Mouse (Mus musculus): ENCODE measurements at regions not wholly inside any gene's neighbourhood (a gene's known extent, or its start where the extent isn't known, plus 50 kb on each side); places are given as distances from the start of the nearest gene placed in this dataset.

GRCm38 (mm10) chr4:12620059-12620755 is 448.4 kb upstream of the Fam92a start:
- no peaks in the 10 kb centered on the region for H3K9me3 ChIP-seq (replicated peaks)
- ATAC-seq (ENCODE audit: low read depth) (no peak), DNase-seq (no peak)
- WGBS (ENCODE audit: insufficient replicate concordance): 36% methylated on average over 4 of the region's 4 CpGs
- H3K9ac ChIP-seq: no peak overlapping the region
- no peak overlapping the region for H3K27ac ChIP-seq
- peaks cover 4% of the 10 kb centered on the region; the same call in 1 of the 2 replicates for H3K4me1 ChIP-seq (replicated peaks)
- H3K4me3 ChIP-seq (replicated peaks): no peak overlapping the region
- H3K4me2 ChIP-seq: no peak overlapping the region
- no peaks in the 10 kb centered on the region for H3K27me3 ChIP-seq
- H3K36me3 ChIP-seq: no peaks in the 10 kb centered on the region

GRCm38 (mm10) chr4:12616665-12617064 is 444.9 kb upstream of the Fam92a start:
- Histone ChIP-seq H3K4me1 (replicated peaks) (no peaks in the 10 kb centered on the region), H3K9ac (no peak overlapping the region), H3K27me3 (no peaks in the 10 kb centered on the region), H3K4me2 (no peak overlapping the region), H3K27ac (no peak overlapping the region), H3K4me3 (replicated peaks) (no peak overlapping the region), H3K36me3 (no peaks in the 10 kb centered on the region), H3K9me3 (replicated peaks) (no peaks in the 10 kb centered on the region)
- WGBS (ENCODE audit: insufficient replicate concordance): 49% methylated on average over 5 of the region's 5 CpGs
- DNase-seq: no peak
- no peak for ATAC-seq (ENCODE audit: low read depth)

GRCm38 (mm10) chr4:12611511-12611910 is 439.7 kb upstream of the Fam92a start:
- Histone ChIP-seq H3K9ac (no peak overlapping the region), H3K27me3 (no peaks in the 10 kb centered on the region), H3K4me2 (no peak overlapping the region), H3K4me1 (replicated peaks) (no peaks in the 10 kb centered on the region), H3K27ac (no peak overlapping the region), H3K4me3 (replicated peaks) (no peak overlapping the region), H3K9me3 (replicated peaks) (no peaks in the 10 kb centered on the region), H3K36me3 (no peaks in the 10 kb centered on the region)
- ATAC-seq (ENCODE audit: low read depth): no peak
- WGBS (ENCODE audit: insufficient replicate concordance): 59% methylated on average over 5 of the region's 5 CpGs
- DNase-seq: no peak

DNA sequence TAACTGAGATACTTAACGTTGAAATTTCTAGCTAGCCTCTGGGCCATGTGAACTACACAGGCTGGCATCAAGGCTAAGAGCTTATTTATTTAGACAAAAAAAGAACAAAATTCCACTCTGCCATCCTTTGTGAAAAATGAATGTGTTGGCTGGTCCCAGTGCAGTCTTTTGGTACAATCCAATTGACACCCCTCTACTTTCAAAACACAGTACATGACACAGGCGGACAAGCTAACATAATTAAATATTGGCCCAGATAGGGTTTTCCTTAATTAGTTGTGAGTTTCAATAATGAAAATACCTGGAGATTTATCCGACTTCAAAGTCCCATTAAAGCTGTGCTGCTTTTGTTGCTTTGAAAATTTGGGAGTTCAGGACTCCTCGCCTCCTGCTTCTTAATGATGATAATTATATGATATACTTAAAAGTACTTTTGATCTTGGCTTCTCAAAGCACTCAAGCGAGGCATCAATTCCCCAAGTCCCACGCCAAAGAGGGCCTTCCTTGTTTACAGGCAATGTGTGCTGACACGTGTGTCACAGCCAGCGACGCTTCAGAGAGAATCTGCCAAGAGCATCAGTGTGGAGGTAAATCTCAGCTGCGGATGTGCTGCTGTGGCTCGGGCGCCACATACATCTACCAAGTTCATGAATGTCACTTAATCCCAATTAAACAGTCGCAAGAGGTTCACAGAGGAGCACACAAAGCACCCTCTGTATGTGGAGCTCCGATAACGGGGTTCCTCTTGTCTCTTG is 429.5 kb upstream of the Fam92a start:
- WGBS (ENCODE audit: insufficient replicate concordance): 70% methylated on average over 15 of the region's 15 CpGs
- DNase-seq: no peak
- Histone ChIP-seq H3K9ac (no peak overlapping the region), H3K4me1 (replicated peaks) (no peaks in the 10 kb centered on the region), H3K27me3 (no peaks in the 10 kb centered on the region), H3K4me2 (no peak overlapping the region), H3K9me3 (replicated peaks) (no peaks in the 10 kb centered on the region), H3K27ac (no peak overlapping the region), H3K36me3 (no peaks in the 10 kb centered on the region), H3K4me3 (replicated peaks) (no peak overlapping the region)
- ATAC-seq (ENCODE audit: low read depth): no peak

DNA sequence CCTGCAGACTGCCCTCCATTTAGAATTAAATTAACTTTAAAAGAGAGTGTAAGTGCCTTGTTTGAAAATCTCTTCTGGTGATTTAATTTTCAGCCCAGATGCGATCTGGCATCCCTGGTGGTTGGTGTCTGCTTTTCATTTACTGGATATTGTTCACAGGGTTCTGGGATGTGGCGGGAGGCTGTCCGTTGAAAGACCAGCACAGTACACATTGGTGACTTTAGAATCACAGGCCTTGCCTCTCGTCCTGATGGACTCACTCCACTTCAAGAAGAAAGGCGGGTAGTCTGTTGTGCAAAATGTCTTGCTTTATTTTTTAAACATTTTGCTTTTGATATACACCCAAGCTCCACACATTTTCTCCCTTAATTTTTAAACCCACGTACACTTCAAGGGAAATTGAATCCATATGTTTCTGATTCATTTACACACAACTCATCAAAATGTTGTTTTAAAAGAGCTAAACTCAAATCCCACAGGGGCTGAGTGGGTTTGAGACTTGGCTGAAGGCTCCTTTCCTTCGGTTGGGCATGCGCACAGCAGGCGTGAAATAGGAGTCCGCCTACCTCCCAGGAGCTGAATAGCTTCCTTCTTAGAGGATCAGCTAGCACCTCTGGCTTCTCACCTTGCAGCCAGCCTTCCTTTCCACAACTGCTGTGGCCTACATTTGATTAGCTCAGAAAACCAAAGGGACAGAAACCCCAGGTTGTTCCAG is 424.1 kb upstream of the Fam92a start:
- Histone ChIP-seq H3K4me3 (replicated peaks) (no peak overlapping the region), H3K4me2 (no peak overlapping the region), H3K9me3 (replicated peaks) (no peaks in the 10 kb centered on the region), H3K4me1 (replicated peaks) (no peaks in the 10 kb centered on the region), H3K9ac (no peak overlapping the region), H3K27ac (no peak overlapping the region; the same call in 1 of the 2 replicates), H3K36me3 (no peaks in the 10 kb centered on the region), H3K27me3 (no peaks in the 10 kb centered on the region)
- DNase-seq (no peak), ATAC-seq (ENCODE audit: low read depth) (no peak)
- 74% methylated on average over 10 of the region's 10 CpGs for WGBS (ENCODE audit: insufficient replicate concordance)

DNA sequence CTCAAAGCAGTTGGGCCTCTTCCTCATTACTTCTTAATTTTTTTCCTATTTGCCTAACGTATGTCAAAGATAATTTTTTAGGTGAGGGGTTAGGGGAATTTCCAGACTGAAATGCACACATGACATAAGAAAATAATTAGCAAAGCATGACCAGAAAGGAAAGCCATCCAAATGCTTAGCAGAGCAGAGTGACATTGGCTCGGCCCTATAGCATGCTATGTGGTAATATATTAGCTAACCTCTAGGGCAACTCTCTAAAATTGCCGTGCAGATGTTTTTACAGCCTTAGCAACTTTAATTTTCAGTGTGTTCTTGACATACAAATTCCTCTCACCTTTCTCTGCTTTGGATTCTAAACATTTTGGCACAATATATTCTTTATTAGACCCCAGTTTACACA is 421.2 kb upstream of the Fam92a start:
- H3K27ac ChIP-seq: no peak overlapping the region
- H3K4me2 ChIP-seq: no peak overlapping the region
- ATAC-seq (ENCODE audit: low read depth): no peak
- no peak overlapping the region for H3K9ac ChIP-seq
- no peaks in the 10 kb centered on the region for H3K36me3 ChIP-seq
- H3K4me3 ChIP-seq (replicated peaks): no peak overlapping the region
- DNase-seq: no peak
- no peaks in the 10 kb centered on the region for H3K27me3 ChIP-seq
- no peaks in the 10 kb centered on the region for H3K4me1 ChIP-seq (replicated peaks)
- 63% methylated on average over 3 of the region's 3 CpGs for WGBS (ENCODE audit: insufficient replicate concordance)
- H3K9me3 ChIP-seq (replicated peaks): no peaks in the 10 kb centered on the region

GRCm38 (mm10) chr4:12578102-12578501 is 406.3 kb upstream of the Fam92a start:
- no peak overlapping the region for H3K27ac ChIP-seq
- no peak overlapping the region for H3K4me3 ChIP-seq (replicated peaks)
- no peaks in the 10 kb centered on the region for H3K9me3 ChIP-seq (replicated peaks)
- no peak overlapping the region for H3K4me2 ChIP-seq
- H3K4me1 ChIP-seq (replicated peaks): no peaks in the 10 kb centered on the region
- no peak overlapping the region for H3K9ac ChIP-seq
- no peak for ATAC-seq (ENCODE audit: low read depth)
- no peaks in the 10 kb centered on the region for H3K27me3 ChIP-seq
- DNase-seq: no peak
- 69% methylated on average over 4 of the region's 4 CpGs for WGBS (ENCODE audit: insufficient replicate concordance)
- no peaks in the 10 kb centered on the region for H3K36me3 ChIP-seq

- Histone ChIP-seq H3K36me3 (no peaks in the 10 kb centered on the region), H3K27ac (no peak overlapping the region), H3K4me3 (replicated peaks) (no peak overlapping the region), H3K4me1 (replicated peaks) (no peaks in the 10 kb centered on the region), H3K4me2 (no peak overlapping the region), H3K9ac (no peak overlapping the region), H3K27me3 (no peaks in the 10 kb centered on the region), H3K9me3 (replicated peaks) (no peaks in the 10 kb centered on the region)
- no peak for DNase-seq
- ATAC-seq (ENCODE audit: low read depth): no peak
Observed at GRCm38 (mm10) chr4:12571881-12572280, 400.1 kb upstream of the Fam92a start.

DNA sequence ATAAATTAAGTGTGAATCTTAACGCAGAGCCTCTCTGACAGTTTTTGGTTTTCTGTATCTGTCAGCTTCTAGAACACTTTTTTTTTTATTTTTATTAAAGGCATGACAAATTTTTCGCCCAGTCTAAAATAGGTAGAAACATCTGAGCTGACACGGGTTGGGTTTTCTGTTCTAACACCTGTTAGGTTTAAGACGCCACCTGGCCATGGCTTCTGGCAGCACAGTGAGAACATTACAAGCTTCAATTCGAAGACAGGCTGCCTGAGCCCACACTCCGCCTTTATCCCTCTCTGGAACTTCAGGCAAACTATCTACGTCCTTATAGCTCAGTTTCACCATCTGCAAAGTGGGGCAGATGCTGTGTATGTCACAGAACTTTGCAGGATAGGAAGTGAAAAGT is 398.9 kb upstream of the Fam92a start:
- H3K4me3 ChIP-seq (replicated peaks): no peak overlapping the region
- no peaks in the 10 kb centered on the region for H3K27me3 ChIP-seq
- H3K27ac ChIP-seq: no peak overlapping the region
- DNase-seq (no peak), ATAC-seq (ENCODE audit: low read depth) (no peak)
- WGBS (ENCODE audit: insufficient replicate concordance): 55% methylated on average over 7 of the region's 7 CpGs
- no peaks in the 10 kb centered on the region for H3K9me3 ChIP-seq (replicated peaks)
- H3K4me1 ChIP-seq (replicated peaks): no peaks in the 10 kb centered on the region
- H3K9ac ChIP-seq: no peak overlapping the region
- H3K36me3 ChIP-seq: no peaks in the 10 kb centered on the region
- no peak overlapping the region for H3K4me2 ChIP-seq

GRCm38 (mm10) chr4:12567643-12568042 is 395.8 kb upstream of the Fam92a start:
- H3K4me1 ChIP-seq (replicated peaks): no peaks in the 10 kb centered on the region
- no peak overlapping the region for H3K4me2 ChIP-seq
- no peak for ATAC-seq (ENCODE audit: low read depth)
- no peaks in the 10 kb centered on the region for H3K27me3 ChIP-seq
- H3K9ac ChIP-seq: no peak overlapping the region
- no peak overlapping the region for H3K4me3 ChIP-seq (replicated peaks)
- no peak overlapping the region for H3K27ac ChIP-seq
- no peaks in the 10 kb centered on the region for H3K36me3 ChIP-seq
- no peaks in the 10 kb centered on the region for H3K9me3 ChIP-seq (replicated peaks)
- WGBS (ENCODE audit: insufficient replicate concordance): 41% methylated on average over 5 of the region's 5 CpGs
- DNase-seq: no peak

DNA sequence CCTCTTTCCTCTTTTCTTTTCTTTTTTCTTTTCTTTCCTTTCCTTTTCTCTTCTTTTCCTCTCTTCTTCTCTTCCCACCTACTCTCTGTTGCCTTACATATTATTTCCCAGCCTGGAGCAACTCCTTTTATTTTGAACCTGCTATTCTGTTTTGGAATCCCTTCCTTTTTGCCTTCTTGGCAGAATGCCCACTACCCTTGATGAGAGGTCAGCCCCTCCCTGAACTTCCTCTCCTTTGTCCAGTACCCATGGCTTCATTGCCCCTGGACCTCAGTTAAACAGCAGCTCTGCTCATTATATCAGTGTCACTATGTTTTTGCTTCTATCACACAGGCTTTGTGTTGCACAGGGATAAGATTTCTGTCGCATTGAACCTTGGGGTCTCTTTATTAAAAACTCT is 391.2 kb upstream of the Fam92a start:
- no peak overlapping the region for H3K27ac ChIP-seq
- H3K9ac ChIP-seq: no peak overlapping the region
- DNase-seq (no peak), ATAC-seq (ENCODE audit: low read depth) (no peak)
- no peaks in the 10 kb centered on the region for H3K27me3 ChIP-seq
- no peaks in the 10 kb centered on the region for H3K9me3 ChIP-seq (replicated peaks)
- no peak overlapping the region for H3K4me2 ChIP-seq
- no peak overlapping the region for H3K4me3 ChIP-seq (replicated peaks)
- no peaks in the 10 kb centered on the region for H3K4me1 ChIP-seq (replicated peaks)
- no peaks in the 10 kb centered on the region for H3K36me3 ChIP-seq
- WGBS (ENCODE audit: insufficient replicate concordance): 47% methylated on average over 1 of the region's 1 CpGs

Measured in liver, embryonic 13.5 days (tissue).